Mouse (Mus musculus): Measurements from ENCODE around the gene Mfsd11. TPM values are rescaled to one million over a fixed set of nuclear protein-coding genes. Genes with fewer than 3 reads are reported as not detected.
A peak's percentile ranks its signal among the peaks of the same experiment; 100 is the strongest.
"Not testable (repeated sequence)": the region's sequence is repeated elsewhere in the genome, so short reads cannot be mapped to it uniquely, and the experiment has no call there.

Mfsd11 gene
- polyA plus RNA-seq, 1 experiment, result 36.4 TPM

DNA sequence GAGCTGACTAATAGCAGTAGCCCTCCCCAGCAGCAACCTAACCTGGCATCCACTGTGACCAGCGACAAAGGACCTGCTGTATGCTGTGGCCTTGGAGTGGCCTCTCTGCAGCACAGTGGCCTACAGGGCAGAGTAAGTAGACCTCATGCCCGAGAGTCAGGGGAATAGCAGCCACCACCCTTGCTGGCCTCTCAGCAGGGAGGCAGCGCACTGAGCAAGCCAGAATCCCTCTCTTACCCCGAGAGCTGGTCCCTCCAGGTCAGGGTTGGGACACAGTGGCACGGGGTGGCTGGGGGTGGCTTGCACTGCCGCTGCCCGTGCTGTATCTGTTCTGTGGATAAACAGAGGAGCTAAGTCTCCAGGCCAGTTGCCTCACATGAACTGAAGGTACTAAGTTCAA, 12.6 kb upstream of the Mfsd11 start:
- no peak for DNase-seq (ENCODE audit: low read depth)
- TF ChIP-seq POLR2A (IDR thresholded peaks at IDR 0.05; ENCODE audit: borderline replicate concordance, extremely low read depth, insufficient read depth, insufficient read length, poor library complexity, severe bottlenecking) (no peak), CTCF (IDR thresholded peaks at IDR 0.05; ENCODE audit: borderline replicate concordance, extremely low read depth, insufficient read depth, insufficient read length) (no peak)

DNA sequence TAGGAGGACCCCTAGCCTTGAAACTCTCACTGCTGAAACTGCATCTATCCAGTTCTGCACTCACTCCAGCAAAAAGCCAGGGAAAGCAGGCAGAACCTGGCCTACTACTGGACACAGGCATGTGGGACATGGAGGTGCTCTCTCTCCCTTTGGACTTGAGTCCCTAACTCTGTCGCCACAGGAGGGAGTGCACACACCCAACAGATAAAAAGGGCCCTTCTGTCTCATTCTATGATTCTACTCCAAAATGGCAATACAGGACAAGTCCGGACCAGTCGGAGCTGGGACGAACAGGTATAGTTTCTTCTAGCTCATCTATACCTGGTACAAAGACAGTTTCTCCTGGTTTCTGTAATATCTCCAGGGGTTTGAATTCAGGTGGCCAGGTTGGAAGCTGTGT, 11.5 kb upstream of the Mfsd11 start:
- DNase-seq (ENCODE audit: low read depth), result no peak
- TF ChIP-seq POLR2A (IDR thresholded peaks at IDR 0.05; ENCODE audit: borderline replicate concordance, extremely low read depth, insufficient read depth, insufficient read length, poor library complexity, severe bottlenecking), result no peak

DNA sequence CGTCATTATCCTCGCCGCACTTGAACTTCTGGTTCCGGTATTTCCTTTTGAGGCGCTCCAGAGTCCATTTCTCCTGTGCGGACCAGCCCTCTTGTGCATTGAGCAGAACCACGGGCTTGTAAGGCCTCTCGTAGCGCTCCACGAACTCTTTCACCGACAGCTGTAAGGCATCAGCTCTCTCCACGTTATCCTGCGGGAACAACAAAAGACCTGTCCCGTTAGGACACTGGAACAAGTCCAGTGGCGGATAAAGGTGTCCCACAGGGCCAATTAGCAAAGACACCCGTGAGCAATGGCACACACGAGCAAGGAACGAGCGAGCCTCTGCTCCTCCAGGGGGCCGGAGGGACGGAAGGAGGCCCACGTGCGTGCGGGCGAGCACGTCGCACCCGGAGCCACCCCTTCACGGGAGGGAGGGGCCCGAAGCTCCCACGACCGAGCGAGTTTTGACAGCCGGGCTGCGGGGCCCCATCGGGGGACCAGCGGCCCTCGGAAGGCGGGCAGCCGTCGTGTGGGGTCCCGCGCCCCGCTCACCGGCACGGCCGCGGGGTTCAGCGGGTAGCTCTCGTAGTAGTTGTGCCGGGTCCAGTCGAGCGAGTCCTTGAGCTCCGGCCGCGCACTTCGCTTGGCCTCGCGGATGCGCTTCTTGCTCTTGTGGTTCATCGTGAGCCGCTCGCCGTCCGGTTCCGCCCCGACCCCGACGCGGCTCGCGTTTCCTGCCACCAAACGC, 9.5 kb upstream of the Mfsd11 start:
- no peak for TF ChIP-seq CTCF (IDR thresholded peaks at IDR 0.05; ENCODE audit: borderline replicate concordance, extremely low read depth, insufficient read depth, insufficient read length)
- TF ChIP-seq POLR2A (IDR thresholded peaks at IDR 0.05; ENCODE audit: borderline replicate concordance, extremely low read depth, insufficient read depth, insufficient read length, poor library complexity, severe bottlenecking), result peak; percentile 20; the same call in 1 of the 2 replicates
- DNase-seq (ENCODE audit: low read depth), result peak; percentile 85

DNA sequence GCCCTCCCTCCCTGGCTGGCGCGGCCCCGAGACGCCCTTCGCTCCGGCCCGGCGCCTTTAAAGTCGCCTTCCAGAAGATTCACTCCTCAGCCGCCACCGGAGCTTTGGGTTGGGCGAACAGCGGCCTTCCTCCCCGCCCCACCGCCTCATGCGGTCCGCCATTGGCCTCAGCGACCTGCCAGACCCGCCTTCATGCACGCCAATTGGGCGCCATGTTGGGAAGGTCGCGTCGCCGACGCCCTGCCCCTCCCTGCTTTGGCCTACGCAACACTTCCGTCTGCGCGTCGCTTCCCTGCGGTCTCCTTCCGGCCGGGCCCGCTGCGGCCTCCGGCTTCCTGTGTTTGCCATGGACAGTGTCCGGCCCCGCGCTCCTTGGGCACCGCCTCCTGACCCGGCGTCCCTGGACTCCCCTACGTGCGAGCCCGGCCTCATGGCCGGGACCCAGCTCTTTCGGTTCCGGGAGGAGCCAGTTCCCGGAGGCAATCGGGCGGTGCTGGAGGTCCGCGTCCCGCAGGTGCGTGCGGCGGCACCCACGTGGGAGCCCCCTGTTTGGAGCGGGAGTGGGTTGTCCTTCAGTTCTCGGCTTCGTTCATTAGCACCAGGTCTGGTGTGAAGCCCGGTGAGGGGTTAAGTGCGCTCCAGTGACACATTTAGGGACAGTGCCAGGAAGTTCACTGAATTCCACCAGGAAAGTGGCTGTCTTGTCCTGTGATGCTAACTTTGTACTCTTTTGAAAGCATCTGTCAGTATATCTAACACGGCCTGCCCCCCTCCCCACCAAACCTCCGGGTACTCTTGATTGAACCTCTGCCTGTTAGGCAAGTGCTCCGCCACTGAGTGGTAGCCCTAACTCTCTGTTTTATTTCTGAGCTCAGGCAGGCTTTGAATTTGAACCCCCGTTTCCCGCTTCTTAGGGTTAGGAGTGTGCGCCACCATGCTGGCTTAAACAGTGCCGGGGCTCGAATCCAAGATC, 8.7 kb upstream of the Mfsd11 start, which contains the start of the genes Mettl23 and Jmjd6:
TSS of gene Mettl23 (plus strand) at position 18 of the 973 bp plus-strand sequence.
TSS of gene Jmjd6 (minus strand) at position 189 of the 973 bp plus-strand sequence.
- DNase-seq (ENCODE audit: low read depth), result peak; percentile 99
- TF ChIP-seq CTCF (IDR thresholded peaks at IDR 0.05; ENCODE audit: borderline replicate concordance, extremely low read depth, insufficient read depth, insufficient read length) (no peak), POLR2A (IDR thresholded peaks at IDR 0.05; ENCODE audit: borderline replicate concordance, extremely low read depth, insufficient read depth, insufficient read length, poor library complexity, severe bottlenecking) (peak; percentile 27; the same call in 1 of the 2 replicates)

DNA sequence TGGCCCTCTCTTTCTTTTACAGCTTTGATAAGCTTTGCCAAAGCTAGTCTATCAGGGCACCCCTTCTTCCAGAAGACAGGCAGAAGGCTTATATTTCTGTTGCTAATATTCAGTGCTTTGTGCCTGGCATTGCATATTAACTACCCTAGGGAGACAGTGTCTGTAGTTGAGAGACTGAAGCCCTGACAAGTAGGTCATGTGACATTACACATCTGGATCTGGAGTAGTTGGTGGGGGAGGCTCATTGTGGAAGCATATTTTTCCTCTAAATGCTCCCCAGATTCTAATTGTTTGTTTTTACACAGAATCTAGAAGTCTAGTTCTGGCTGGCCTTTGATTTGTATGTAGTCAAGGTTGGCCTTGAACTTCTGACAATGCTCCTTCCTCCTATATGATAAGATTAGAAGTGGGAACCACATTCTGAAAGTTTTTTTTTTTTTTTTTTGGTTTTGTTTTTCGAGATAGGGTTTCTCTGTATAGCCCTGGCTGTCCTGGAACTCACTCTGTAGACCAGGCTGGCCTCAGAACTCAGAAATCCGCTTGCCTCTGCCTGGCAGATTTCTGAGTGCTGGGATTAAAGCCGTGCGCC, 5.6 kb upstream of the Mfsd11 start:
- no peak for TF ChIP-seq CTCF (IDR thresholded peaks at IDR 0.05; ENCODE audit: borderline replicate concordance, extremely low read depth, insufficient read depth, insufficient read length)
- peak; percentile 30 for DNase-seq (ENCODE audit: low read depth)

DNA sequence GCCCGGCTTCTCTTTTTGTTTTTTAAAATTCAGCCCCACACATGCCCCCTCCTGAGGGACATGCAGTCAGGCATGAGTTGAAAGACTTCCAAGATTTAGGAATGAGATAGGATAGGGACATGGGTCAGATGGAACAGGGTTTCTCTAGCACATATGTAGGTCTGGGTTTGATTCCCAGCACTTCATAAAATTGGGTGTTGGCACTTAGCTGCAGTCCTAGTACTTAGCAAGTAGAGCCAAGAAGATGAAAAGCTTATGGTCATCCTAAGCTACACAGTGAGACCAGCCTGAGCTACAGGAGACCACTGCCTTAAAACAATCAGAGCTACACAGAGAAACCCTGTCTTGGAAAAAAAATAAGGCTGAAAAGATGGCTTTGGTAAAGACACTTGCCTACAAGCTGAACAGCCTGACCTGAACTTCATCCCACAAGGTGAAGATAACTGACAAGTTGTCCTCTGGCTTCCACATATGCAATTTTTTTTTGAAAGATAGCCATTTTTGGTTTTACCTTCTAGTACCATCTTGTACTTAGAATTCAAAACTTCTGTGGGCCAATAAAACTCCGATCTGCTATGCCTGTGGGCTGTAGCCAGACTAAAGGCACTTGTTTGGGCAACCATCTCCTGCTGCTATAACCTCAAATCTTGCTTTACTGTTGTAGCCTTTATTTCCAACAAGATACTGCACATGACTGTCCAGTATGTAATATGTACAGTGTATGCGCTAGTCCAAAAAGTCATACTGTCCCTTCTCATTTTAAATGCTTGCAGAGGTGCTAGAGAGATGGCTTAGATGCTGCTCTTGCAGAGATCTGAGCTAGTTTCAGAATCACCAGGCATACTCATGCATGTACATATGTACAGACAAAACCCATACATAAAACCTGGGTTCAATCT, 4.8 kb upstream of the Mfsd11 start:
- no peak for DNase-seq (ENCODE audit: low read depth)
- TF ChIP-seq CTCF (IDR thresholded peaks at IDR 0.05; ENCODE audit: borderline replicate concordance, extremely low read depth, insufficient read depth, insufficient read length) (no peak), POLR2A (IDR thresholded peaks at IDR 0.05; ENCODE audit: borderline replicate concordance, extremely low read depth, insufficient read depth, insufficient read length, poor library complexity, severe bottlenecking) (no peak)

DNA sequence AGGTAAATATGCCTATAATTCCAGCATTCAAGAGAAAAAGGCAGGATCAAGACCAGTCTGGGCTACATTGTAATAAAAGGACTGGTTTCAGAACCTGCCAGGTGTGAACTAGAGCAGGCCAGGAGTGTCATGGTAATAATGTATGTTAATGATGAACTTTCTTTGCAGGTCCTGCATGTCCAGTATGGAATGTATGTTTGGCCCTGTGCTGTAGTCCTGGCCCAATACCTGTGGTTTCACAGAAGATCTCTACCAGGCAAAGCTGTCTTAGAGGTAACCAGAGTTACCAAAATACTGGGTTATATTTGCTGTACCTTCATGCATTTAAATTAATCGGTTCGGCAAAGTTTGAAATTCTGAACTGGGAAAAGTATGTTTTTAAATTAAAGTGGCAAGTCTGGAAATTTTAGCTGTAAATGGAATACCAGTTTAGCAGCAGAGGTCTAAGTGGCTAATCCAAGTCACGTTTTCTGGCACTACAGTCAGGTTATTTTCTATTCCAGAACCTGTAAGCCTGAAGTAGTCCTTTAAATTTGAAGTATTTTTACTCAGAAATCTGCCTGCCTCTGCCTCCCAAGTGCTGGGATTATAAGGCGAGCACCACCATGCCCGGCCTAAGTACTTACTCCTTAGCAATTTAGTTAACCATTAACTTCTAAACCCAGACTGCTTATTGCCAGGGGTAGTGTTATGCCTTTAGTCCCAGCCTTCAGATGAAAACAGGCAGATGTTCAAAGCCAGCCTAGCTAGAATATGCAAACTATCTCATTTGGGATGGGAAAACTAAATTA, 4.0 kb upstream of the Mfsd11 start:
- TF ChIP-seq POLR2A (IDR thresholded peaks at IDR 0.05; ENCODE audit: borderline replicate concordance, extremely low read depth, insufficient read depth, insufficient read length, poor library complexity, severe bottlenecking) (no peak), CTCF (IDR thresholded peaks at IDR 0.05; ENCODE audit: borderline replicate concordance, extremely low read depth, insufficient read depth, insufficient read length) (no peak)
- DNase-seq (ENCODE audit: low read depth), result no peak

DNA sequence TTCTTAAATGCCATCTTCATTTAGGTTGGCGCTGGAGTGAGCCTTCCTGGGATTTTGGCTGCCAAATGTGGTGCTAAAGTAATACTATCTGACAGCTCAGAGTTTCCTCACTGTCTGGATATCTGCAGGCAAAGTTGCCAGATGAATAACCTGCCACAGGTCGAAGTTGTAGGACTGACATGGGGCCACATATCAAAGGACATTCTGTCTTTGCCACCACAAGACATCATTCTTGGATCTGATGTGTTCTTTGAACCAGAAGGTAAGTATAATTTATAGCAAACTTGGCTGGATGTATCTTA, 3.4 kb upstream of the Mfsd11 start:
- not testable (repeated sequence) for DNase-seq (ENCODE audit: low read depth)

DNA sequence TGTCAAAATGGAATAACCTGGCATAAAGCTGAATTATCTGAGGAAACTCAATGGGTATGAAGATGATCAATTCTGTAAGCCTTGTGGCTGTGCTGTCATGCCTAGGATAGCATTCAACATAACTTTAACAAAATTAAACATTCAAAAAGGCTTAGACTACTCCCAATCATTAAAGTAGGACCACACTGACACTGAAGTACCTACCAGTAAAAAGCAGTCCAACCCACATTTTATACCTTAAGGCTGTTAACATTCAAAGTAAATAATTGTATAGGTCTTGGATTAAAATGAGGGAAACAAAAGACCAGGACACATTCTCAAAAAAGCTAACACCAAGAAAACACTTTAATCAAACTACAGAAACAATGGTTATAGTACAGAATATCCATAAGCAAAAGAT, 2.7 kb upstream of the Mfsd11 start:
- no peak for DNase-seq (ENCODE audit: low read depth)
- TF ChIP-seq CTCF (IDR thresholded peaks at IDR 0.05; ENCODE audit: borderline replicate concordance, extremely low read depth, insufficient read depth, insufficient read length) (no peak), POLR2A (IDR thresholded peaks at IDR 0.05; ENCODE audit: borderline replicate concordance, extremely low read depth, insufficient read depth, insufficient read length, poor library complexity, severe bottlenecking) (no peak)

DNA sequence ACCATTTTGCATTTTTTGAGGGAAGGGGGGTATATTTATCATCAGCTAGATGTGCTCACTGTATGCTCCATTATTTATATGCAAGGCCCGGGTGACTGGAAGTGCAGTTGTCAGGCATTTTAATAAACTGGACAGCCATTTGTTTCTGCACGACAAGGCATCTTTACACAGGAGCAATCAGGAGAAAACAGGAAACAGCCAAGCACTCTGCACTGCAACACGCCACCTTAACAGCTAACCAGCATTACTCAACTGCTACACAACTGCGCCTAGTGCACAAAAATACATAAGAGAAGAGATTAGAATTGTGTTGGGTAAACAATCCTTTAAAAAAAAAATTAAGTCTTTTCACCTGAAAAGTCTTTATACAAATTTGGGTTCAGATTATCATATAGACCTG, 2.2 kb upstream of the Mfsd11 start:
- TF ChIP-seq CTCF (IDR thresholded peaks at IDR 0.05; ENCODE audit: borderline replicate concordance, extremely low read depth, insufficient read depth, insufficient read length) (no peak), POLR2A (IDR thresholded peaks at IDR 0.05; ENCODE audit: borderline replicate concordance, extremely low read depth, insufficient read depth, insufficient read length, poor library complexity, severe bottlenecking) (no peak)

More for the DNA sequence above, 2.2 kb upstream of the Mfsd11 start:
- DNase-seq (ENCODE audit: low read depth), result no peak
